Mouse (Mus musculus) embryo, embryonic 10.5 days (tissue): ENCODE results near the gene 2210016L21Rik.

Experiments
- DNase-seq: peaks from one replicate; pipeline ENCODE4 v3.0.0-alpha.2; 2015; ENCODE audit warnings: low spot score

Gene 2210016L21Rik

DNA sequence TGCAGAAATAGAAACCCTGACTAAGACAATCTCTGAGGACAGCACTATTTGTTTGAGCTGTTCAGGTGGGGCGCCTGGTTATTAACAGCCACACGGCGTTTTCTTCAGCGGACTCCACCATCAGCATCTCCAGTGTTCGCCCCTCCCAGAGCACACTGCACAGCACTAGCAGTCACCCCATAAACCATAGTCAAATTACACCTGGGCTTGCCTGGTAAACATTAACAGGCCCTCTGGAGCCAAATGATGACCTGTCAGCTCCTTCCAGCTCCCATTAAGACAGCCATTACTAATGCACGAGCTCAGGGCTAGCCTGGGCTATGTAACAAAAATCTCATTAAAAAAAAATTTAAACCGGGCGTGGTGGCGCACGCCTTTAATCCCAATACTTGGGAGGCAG lies 3.1 kb downstream of the 2210016L21Rik start:
- no peak for DNase-seq

DNA sequence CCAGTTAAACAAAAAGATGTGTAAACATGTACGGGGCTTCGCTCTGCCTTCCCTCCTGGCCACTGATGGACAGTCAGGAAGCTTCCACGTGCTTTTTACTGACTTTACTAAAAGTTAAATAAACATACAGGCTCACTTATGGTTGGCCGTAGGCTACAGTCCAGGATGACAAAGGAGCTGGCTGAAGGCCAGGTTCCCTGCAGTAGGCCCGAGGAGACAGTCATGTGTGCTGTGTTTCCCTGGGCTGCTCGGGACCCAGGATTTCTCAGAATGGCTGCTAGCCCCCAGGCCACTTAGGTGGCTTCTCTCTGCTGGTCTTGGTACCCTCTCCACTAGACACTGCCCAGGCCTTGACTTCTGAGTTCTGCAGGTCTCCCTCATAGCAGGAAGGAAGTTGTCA lies 6.9 kb downstream of the 2210016L21Rik start:
- no peak for DNase-seq

DNA sequence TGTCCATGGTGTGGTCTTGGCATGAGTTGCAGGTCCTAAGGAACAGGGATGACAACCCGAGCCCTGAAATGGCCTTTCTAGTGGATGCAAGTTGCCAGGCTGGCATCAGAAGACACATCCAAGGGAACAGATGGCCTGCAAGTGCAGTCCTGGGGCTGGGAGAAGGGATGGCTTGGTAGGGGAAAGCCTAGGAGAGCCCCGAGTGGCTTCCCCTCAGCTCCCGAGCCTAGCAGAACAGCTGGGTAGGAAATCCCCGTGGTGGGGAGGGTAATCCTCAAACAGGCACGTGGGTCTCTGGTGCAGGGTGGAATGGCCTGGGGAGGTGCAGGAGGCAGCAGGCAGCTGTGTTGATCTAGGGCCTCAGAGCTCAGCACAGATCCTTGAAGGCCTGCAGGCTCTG lies 7.4 kb downstream of the 2210016L21Rik start:
- DNase-seq = no peak

DNA sequence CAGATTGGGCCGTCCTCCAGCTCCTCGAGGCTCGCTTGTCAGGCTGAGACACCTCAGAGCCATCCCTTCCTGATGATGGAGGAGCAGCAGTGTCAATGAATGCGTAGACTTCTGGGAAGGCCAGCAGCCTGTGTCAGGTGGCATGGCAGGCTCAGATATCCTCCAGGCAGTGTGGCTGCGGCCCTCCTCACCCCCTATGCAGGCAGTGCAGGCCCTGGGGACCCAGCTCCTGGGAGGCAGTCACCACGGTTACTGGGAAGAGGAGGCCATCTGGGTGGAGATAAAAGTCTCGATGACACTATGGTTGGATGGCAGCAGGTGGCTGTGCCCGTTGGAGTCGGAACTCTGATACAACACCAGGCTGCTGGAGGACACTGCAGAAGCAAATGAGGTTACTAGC lies 7.9 kb downstream of the 2210016L21Rik start:
- no peak for DNase-seq

DNA sequence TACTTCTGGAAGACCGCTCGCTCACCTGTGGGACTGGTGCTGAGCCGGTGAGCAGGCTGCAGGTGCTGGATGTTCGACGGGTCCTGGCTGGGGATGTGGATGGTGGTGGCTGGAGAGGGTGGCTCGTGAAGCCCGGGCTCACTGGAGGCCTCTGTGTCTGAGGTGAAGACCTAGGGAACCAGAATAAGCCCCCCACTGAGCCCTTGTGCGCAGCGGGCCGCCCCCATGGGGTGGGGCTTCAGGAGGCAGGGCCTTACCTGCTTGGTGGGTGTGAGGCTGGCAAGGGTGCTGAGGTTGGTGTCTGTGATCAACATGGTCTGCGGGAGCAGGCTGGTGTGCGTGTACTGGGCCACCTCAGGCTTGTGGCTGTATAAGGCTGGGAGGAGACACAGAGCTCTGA lies 8.7 kb downstream of the 2210016L21Rik start:
- no peak for DNase-seq

DNA sequence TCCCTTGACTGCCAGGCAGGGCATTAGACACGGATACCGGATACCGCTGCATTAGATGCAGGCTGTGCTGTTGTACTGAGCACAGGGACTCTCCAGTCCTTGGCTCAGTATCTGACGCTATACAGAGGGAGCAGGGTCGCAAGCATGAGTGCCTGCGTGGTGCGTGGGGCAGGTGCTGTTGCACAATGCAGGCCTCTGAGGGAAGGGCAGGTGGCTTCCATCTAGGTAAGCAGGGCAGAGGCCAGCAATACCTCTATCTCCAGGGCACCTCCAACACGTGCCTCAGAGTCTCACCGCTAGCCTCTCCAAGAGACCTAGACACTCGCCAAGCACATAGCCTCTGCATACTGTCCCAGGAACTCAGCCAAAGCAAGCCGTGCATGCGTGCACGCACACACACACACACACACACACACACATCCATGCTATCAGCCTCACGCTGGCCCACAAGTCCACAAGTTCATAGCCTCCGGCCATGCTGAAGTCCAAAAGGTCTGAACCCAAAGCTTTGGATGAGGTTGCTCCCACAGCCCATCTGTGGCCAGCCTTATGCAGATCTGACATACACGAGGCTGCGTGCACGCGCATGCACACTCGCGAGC lies 9.4 kb downstream of the 2210016L21Rik start:
- DNase-seq = no peak

DNA sequence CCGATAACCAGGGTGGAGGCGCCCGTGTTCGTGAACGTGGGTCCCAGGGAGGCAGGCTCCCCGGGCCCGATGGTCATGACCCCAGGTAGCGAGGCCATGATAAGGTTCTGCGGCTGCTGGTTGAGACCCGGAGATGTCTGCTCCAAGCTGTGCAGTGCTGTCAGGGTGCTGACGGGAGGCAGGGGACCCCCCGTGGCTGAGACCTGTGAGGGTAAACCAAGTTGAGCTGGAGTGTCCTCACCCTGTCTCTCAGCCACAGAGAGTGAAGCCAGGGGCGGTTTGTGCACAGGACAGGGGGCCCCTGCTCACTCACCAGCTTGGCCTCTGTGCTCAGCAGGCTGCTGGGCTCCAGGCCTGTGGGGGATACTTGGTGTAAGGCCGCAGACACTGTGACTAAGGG lies 11.4 kb downstream of the 2210016L21Rik start:
- DNase-seq = no peak

DNA sequence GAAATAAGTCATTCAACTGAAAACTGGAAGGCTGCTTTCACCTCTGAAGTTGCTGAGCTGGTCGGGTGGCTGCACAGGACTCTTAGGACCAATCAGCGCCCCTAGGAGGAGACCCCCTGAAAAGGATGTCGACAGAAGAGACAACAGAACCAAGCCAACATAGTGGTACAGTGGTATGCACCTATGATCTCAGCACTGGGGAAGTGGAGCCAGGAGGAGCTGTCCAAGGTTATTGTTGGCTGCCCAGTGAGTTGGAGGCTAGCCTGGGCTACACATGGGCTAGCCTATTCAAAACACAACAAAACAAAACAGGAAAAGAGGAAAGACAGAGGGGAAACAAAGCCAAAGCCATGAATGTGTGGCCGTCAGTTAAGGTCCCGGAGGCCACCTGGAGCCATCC lies 16.1 kb downstream of the 2210016L21Rik start:
- DNase-seq = no peak

DNA sequence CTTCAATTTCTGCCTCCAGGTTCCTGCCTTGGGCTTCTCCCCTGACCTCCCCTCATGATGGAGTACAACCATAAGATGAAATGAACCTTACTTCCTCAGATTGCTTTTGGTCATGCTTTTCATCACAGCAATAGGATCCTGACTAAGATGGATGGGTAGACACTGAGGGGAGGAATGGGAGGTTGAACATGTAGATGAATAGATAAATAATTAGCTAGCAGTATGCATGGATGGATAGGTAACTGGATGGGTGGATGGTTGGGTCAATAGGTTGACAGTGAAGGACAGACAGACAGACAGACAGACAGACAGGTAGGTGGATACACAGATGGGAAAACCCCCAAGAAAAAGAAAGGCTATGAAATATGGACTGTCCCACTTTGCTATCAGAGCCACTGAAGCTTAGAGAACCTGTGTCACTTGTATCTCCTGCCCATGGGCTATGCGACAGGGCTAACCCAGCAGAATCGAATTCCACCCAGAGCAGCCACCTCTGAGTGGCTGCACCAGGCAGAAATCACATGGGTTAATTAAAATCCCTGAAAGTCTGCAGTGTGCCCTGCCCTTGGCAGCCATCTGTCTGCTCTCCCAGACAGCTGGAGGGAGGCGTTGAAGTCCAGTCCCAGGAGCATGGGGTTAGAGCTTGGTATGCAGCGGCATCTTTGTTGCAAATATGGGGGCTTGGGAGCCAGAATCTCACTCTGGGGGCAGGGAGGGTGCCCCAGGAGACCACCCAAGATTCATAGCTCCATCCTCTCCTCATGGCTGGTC lies 19.8 kb downstream of the 2210016L21Rik start:
- peak; percentile 32 for DNase-seq

DNA sequence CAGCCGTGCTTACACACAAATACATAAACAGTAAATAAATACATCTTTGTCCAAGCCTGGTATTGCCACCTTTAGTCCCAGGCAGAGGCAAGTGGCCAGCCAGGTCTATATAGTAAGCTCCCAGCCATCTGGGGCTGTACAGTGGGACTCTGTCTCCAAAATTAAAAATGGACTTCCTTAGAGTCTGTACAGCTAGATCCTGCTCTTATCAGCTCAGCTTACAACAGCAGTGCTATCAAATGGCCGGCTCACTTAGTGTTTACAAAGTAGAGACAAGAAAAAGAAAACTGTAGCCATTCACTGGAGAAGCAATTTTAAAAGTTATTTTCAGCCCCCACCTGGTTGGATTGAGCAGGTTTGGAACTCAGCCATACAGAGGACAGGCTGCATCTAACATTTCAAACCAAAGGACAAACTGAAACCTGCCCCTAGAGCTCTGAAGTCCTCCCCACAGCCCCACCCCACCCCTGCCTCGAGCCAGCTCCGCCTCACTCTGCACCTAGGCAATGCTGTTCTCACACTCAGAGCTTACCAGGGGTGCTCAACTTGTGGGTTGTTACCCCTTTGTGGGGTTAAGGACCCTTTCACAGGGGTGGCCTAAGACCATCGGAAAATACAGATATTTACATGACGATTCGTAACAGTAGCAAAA lies 22.5 kb downstream of the 2210016L21Rik start:
- DNase-seq = no peak

DNA sequence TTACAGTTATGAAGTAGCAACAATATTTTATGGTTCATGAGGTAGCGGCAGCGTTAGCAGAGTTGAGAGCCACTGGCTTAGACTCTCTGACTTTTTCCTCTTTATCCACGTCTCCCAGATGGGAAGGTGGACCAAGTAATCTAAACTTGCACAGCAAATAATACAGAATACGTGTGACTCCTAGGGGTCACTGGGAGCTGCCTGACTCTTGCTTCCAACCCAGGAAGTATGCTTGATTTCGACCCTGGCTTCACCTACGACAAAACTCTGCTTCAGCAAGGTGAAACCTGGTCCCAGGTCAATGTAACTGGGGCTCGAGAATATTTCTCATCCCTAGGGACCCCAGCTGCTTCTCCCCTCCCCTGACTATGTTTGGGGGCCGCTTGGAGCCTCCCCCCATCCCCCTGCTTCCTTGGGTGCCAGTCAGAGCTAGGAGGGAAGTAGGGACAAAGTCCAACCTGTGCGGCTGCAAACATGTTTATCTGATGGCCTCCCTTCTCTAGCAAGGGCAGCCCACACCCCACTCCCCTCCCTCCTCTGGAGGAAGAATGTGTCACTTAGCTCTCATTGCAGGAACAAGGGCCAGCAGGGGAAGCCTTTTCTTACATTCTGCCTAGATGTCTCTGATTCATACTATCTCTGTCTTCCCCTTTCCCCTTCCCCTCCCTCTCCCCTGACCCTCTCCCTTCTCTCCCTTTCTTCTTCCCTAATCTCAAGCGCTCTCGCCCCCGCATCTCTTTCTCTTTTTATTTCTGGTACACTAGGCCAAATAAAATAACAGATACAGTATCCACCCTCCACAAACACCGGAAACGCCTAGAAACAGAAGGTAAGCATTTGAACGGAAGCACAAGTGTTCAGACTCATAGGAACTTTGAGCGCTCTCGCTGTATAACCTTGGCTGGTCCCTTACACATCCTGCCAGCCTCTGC lies 23.3 kb downstream of the 2210016L21Rik start:
- no peak for DNase-seq

DNA sequence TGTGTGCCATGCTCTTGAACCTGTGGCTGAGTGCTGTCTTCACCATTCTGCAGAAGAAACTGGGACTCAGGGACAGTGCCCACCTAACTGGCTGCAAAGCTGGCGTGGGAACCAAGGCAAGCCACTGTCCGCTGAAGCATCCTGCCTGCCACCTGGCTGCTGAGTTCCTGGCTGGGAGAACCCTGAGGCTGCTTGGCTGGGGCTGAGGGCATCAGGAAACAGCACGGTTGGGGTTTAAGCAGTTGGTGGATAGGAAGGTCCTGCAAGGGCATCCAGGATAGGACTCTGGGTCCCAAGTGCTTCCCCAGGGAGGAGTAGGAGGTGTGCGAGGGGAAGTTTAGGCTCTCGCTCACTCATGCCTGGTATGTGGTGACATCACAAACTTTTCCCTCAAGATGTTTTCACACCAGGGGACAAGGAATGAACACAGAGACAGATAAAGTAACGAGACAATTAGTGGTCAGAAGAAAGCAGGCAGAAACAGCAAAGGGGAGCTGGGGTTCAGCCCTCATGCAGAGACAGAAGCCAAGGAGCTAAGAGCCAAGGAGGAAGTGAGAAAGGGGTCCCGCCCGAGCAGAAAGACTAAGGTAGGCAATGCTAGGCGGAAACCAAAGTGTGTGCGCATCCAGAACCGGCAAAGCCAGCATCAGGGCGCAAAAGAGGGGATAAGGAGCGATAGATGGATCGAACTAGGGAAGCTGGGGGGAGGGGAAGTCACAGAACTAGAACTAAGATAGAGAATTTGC lies 25.7 kb downstream of the 2210016L21Rik start:
- DNase-seq = no peak

DNA sequence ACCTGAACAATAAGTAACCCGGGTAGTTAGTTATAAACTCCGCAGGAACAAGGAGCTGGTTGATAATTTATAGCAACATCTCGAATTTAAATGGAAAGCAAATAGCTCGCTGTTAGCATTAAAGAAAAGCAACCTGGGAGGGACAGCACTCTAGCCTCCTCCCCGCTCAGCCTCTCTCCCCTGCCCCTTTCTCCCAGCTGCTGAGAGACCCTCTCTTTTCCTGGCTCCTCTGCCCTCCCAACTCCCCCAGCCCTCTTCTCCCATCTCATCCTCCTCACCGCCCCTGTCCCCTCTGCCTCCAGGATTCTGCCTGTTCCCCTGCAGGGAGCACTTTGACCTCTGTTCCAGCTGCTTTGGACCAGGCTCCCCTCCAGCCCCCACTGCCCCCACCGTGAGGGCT lies 26.7 kb downstream of the 2210016L21Rik start:
- DNase-seq = no peak

DNA sequence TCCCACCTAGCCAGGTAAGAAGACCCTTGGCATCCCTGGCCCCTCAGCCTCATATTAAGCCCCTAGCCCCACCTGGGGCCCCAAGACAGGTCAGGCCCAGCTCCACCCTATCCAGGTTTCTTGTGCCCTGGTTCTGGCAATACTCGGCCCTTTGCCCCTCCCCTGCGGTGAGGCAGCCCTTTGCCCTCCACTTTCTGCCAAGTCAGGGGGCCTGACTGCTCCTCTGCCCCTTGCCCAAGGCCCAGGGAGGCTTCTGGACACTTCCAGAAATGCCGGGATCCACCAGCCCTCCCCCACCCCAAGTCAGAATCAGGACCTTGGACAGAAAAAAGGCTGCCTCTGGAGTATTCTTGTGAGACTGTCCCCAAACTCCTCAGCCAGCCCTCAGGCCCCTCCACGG lies 27.1 kb downstream of the 2210016L21Rik start:
- peak; percentile 35 for DNase-seq

DNA sequence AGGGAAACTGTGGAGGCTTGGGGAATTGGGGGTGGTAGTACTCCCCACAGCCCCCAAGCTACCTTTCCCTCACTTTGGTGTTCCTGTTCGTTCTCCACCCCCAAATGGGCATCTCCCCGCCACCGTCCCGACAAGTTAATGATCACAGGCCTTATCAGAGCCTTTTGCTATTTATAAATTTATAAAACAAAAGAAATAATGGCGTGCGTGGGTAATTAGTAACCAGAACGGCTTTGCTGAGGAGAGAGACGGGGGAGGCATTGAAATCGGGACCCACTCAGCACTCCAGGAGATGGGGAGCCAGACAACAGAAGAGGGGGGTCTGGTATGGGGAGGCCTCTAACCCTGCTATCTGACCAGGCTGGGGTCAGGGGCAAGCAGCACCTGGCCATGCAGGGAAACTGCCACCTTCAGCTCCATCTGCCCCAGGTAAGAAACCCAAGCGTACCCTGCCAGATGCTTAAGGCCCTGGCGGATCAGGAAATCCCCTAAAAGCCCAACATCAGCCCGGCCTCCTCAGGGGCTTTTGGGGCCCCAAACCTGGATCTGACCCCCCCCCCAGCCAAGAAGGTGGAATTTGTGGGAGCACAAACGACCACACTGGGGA lies 27.8 kb downstream of the 2210016L21Rik start:
- no peak for DNase-seq

DNA sequence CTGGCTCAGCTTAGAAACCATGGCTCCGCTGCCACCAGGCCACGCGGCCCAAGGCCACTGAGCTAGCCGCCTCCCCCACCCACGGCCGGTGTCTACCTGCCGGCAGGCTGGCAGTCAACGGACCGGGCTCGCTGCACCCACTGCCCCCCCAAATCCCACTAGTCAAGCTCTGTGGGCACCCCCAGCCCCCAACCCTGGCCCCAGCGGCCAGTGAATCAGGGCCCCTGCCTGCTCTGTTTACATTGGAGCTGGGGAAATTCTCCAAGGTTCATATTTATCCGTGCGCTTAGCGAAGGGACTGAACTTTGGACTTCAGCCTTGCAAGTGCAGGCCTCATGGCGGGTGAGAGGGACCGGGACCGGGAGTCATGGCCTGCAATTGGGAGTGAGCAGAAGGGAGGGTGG lies 28.9 kb downstream of the 2210016L21Rik start, which contains the start of gene Hnf1a:
TSS of gene Hnf1a (minus strand) at position 271 of the 404 bp plus-strand sequence.
- no peak for DNase-seq

DNA sequence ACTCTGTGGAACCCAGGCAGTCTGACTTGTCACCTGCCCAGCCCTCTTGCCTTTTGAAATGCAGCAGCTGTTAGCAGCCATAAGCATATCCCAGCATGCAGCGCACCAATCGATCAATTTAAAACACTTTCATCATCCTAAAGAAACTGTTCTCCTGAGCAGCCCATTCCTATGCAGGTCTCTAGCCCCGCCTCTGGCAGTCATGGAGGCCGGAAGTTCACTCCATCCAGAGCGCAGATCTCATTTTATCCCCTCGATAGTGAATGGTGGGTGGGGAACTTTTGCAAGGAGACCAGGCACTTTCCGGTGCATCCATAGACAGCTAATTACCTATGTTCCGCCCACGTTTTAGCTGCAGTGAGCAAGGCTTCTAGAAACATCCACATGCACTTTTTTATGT lies 30.2 kb downstream of the 2210016L21Rik start:
- no peak for DNase-seq

DNA sequence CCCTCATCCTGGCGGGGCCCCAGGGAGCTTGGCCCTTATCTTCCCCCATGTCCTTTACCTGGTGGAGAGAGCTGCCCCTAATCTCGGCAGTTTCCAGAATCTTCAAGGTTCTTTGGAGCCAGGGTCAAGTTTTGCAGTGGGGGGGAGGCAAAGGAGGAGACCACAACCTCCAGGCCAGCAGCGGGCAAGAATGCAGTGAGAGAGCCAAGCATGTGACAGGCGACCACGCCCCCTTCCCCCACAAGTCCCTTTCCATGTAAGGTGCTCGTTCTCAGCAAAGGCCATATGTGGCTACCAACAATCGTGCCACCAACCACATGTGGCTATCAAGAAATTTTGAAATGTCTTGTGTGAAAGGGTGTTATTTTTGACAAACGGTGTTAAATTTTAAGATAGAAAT lies 31.2 kb downstream of the 2210016L21Rik start:
- no peak for DNase-seq

DNA sequence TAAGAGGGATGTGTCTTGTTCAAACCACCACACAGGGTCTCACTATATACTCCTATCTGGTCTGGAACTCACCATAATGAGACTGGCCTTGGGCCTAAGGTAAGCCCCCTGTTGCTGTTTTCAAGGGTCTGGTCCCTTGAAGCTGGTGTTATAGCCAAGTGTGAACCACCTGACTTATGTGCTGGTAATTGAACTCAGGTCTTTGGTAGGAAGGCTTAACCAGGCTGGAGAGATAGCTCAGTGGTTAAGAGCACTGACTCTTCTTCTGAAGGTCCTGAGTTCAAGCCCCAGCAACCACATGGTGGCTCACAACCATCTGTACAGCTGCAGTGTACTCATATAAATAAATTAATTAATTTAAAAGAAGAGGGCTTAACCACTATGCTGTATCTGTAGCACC lies 35.0 kb downstream of the 2210016L21Rik start:
- DNase-seq = no peak

DNA sequence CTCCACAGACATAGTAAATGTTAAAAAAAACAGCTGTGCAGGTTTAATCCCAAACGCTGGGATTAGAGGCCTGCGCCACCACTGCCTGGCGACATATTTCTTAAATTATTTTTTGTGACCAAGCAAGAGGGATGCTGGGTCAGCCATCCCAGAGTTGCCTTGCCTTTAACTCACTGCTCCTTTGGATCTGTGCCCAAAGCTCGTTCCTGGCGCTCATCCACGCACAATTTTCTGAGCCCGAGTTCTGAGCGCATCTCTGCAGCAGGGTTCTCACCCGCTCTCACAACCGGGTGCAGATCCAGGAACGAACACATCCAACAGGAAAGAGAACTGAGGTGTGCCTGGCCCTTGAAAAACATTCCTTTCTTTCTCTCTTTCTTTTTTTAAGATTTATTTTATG lies 36.5 kb downstream of the 2210016L21Rik start:
- DNase-seq = no peak

DNA sequence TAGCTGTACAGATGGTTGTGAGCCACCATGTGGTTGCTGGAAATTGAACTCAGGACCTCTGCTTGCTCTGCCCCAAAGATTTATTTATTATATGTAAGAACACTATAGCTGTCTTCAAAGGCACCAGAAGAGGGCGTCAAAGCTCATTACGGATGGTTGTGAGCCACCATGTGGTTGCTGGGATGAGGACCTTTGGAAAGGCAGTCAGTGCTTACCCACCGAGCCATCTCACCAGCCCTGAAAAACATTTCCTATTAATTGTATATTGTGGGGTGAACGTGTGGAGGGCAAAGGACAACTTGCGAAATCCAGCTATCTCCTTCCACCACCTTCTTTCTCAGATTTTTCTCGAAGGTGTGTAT lies 36.9 kb downstream of the 2210016L21Rik start:
- peak; percentile 84 for DNase-seq
